Mouse (Mus musculus) right cerebral cortex, postnatal 25 days (tissue): ENCODE data around the gene Ociad2.

Experiments used
- DNase-seq: peaks from one replicate; pipeline ENCODE4 v3.0.0; 2022

Ociad2 gene

DNA sequence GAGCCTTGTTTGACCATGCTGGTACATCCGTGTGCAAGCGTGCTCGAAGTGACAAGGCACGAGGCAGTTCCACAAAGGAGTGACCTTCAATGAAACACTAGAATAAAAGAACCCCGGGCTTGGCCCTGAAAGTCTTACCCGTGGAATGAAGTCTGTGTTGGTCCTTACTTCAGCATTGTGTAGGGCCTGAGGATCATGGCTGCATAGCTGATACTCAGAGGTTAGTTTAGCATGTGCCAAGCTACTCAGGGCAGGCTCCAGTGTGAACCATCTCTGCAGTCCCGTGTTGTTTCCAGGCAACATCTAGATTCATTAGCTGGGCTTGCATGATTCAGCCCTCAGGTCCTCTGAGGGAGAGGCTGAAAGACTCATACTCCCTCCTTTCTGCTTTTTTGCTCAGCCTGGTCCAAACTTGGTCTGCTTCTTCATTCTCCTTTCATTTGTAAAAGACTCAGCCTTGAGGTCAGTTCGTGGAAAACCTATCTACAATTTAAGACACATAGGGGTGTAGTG lies at the start of gene Ociad2:
TSS of gene Ociad2 (minus strand) at position 306 of the 513 bp plus-strand sequence.
- DNase-seq = no peak

DNA sequence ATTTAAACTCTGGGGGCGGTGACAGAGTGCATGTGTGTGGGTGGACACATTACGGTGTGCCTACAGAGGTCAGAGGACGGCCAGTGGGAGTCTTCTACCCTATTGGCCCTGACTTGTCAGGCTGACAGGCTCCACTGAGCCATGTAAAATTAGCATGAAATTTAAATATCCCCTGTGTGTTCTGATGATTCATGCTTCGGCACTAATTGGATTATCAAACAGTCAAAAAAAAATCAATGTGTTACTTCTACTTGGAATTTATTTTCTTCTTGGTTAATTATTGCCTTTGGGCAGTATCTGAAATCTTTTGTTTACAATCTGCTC lies 42.8 kb upstream of the Ociad2 start:
- DNase-seq = no peak

DNA sequence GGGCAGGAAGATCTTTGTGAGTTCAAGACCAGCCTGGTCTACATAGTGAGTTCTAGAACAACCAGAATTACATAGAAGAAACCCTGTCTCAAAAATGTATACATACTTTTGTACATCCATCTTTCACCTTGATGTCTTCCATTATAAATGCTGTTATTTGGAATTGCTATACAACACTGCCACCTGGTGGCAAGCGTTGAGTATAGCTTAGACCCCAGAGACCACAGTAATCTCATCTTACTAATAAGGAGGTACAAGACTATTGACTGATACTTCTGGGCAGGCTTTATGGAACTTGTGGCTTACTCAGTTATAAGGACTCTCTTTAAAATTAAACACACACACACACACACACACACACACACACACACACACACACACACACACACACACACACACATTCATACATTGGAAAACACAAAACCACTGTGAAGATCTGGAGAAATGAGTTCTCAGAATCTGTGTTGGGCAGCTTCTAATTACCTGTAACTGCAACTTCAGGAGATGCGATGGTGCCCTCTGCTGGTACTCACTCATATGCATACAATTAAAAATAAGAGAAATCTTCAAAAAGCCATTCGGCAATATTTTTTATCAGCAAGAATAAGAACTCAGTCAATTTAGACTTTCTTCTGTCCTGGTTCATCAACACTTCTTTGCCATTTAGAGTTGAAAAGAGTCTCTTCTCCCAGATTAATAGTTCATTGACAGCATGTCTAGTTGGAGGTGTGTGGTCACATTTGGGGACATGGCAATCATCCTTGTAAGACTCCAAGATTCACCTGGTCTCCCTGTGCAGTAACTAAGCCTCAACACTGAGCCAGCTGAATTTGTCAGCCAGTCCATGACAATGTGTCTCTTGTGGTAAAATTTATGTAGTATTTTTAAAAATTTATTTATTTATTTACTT lies 42.2 kb upstream of the Ociad2 start:
- peak; percentile 61 for DNase-seq

- no peak for DNase-seq
Observed at GRCm38 (mm10) chr5:73381976-73382540, 41.2 kb upstream of the Ociad2 start.

GRCm38 (mm10) chr5:73381510-73381909 lies 40.7 kb upstream of the Ociad2 start:
- DNase-seq = no peak

GRCm38 (mm10) chr5:73380829-73381228 lies 40.0 kb upstream of the Ociad2 start:
- no peak for DNase-seq

DNA sequence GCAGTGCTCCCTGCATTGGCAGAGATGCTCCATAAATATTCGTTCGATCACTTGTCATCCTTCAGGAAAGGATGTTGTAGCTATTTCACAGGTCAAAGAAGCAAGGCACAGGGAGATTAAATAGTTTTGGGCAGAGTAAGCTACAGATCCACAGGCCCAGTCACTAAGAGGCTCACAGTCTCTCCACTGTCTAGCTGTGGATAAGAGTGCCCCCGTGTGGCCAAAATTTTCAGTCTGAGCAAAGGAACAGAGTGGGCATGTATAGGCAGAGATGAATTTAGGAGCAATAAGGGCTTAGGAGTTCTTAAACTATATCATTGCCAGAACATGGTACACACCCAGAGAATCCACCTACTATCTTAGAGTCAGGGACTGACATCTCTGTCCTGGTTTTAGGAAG lies 39.1 kb upstream of the Ociad2 start:
- peak; percentile 81 for DNase-seq

DNA sequence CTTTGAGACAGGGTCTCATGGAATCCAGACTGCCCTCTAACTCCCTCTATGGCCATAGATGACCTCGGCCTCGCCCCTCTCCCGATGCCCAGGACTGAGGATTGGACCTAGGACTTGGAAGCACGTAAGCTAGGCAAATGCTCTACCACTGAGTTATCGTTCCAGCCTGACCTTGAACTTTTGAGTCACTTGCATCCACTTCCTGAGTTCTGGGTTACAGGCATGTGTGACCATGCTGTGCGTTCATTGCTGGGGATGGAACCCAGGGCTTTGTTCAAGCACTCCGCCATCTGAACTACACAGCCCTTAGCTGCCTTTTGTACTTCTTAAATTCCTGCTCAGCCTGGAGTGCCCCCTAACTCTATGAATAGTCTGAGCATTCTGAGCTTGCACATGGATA lies 35.7 kb upstream of the Ociad2 start:
- no peak for DNase-seq

- no peak for DNase-seq
Observed at GRCm38 (mm10) chr5:73376041-73376440, 35.2 kb upstream of the Ociad2 start.

DNA sequence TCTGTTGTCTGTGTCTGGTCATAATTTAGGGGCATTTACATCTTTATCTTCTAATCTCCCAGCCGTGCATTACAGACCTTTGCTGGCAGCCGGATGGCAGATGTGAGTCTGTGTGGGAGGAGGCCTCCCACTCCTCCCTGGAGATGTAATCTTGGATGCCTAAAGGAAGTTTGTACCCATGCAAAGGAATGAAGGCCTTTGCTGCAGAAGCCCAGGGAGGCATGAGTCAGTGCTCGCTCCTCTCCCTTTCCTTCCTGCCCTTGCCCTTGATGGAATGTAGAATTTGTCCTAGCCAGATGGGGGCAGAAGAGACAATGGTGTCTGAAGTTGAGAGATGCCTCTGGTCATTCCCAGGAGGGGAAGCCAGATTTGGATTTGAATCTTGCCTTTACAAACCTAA lies 32.4 kb upstream of the Ociad2 start:
- no peak for DNase-seq

DNA sequence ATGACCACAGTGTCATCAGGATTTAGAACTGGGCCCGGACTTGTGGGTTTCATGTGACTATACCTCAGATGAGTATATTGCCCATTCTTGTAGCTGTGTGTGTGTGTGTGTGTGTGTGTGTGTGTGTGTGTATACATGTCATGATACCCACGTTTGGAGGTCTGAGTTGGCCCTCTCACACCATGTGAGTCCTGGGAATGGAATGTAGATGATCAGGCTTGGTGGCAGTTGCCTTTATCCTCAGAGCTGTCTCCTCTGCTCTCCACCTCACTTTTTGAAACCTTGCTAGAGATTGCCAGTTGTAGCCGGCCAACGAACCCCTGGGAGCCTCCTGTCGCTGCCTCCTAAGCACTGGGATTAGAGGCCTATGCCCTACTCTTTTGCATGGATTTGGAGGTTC lies 31.8 kb upstream of the Ociad2 start:
- no peak for DNase-seq

DNA sequence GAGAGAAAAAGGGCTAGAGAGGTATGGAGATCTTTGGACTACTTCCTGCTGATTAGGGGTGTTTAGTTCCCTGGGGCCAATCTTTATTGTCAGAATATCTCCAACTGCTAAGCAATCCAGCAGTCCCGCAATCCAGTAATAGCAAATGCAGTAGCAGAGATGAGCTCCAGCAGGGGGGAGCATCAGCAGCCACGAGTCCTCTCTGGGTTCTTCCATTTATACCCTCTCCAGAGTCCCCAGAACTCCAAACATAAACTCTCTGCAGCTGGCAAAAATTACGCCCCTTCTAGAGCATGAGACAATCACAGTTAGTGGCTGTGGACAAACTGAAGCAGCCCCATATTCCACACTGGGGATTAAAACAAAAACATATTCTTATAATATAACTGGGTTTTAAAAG lies 28.9 kb upstream of the Ociad2 start:
- no peak for DNase-seq

DNA sequence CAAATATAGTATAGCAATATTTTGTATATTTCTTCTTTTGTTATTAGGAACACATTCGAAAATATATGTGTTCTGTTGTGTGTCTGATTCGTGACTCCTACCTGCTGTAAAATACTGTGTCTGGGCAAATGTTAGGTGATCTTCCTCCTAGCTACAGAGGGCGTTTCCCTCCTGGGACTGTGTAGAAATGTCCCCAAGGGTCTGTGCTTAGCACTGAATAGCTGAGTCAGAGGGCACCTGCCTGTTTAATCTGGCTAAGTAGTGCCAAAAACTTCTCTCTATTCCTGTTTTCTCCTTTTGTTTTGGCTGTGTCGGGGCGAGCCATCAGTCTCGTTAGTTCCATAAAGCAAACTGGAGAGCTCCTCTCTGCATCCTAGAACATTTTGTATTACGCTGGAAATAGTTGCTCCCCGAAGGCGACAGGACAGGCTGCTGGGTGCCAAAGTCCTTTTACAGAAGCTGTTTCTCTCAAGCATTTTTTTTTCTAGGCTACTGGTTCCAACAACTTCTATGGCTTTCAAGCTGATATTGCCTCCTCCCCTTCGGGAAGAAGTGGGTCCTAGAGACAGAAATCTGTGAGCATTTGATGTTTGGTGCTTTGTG lies 28.1 kb upstream of the Ociad2 start:
- no peak for DNase-seq

DNA sequence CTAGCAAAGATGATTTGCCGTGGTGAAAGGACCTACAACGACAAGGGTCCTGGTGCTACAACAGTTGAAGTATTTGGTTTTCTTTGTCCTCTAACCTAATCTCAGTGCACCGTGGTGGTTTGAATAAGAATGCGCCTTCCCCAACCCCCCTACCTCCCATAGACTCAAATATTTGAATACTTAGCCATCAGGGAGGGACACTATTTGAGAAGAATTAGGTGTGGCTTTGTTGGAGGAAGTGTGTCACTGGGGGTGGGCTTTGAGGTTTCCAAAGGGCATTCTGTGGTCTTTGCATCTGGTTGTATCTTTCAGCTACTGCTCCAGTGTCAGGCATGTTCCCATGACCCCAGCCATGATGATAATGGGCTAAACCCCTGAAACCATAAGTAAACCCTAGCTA lies 27.1 kb upstream of the Ociad2 start:
- no peak for DNase-seq

DNA sequence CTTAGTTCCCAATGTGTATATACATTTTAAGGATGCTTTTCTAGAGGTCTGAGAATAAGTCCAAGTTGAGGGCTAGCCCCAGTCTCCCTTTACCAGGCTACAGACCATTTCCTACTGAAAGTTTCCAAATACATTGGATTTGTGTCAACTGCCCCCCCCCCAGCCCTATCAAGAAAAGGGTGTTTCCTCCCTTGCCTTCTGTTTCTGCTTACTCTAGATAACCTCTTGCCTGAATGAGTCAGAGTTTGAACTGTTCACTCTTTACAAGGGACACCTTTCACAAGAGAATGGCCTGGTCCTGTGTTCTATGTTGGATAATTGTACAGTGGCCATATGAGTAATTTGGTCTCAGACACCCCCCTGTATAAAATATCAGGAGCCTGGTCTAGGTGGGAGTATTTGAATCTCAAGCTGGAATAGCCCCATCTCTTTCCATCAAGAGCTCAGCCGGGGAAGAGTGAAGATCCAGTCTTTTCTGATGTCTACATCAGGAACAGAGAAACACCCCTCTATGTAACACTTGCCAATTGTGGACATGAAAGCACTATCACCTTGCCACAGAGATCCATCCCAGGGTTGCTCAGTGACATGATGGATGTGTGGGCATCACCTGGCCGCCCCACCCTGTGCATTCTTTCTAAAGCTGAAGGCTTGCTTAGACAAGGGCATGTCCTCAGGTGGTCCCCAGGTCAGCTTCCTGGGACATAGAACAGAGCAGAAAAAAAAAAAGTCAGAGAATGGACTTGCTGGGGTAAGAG lies 23.5 kb upstream of the Ociad2 start:
- DNase-seq = no peak

DNA sequence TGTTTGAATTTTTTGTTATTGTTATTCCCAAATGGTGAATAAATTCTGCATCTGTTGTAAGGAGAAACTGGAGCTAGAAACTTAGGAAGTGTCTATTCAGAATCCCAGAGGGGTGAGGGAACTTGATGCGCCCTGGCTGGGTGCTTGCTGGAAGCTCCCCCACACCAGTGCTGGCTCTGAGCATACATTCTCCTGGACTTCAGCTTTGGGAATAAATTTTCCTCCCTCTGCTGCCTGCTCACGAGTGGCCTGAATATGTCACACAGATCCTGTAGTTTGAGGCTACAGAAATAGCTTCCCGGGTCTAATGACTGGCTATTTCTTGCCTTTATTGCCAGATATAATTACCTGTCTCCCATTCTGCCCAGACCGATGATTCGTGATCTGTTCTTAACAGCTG lies 22.0 kb upstream of the Ociad2 start:
- DNase-seq = no peak

DNA sequence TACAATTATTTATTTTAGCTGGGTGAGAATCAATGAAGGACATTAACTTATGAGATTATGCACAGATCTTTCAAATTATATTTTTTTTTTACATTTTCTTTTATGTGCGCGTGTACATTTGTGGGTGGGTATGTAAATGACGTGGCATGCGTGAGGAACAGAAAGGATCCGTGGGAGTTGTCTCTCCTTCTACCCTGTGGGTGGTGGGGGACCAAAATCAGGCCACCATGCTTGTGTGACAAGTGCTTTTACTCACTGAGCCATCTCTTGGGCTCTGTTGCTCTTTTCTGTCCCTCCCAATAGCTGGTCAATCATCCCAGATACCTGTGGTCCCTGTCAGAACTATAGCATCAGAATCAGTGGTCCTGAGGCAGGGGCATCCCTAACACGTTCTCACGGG lies 21.5 kb upstream of the Ociad2 start:
- no peak for DNase-seq

DNA sequence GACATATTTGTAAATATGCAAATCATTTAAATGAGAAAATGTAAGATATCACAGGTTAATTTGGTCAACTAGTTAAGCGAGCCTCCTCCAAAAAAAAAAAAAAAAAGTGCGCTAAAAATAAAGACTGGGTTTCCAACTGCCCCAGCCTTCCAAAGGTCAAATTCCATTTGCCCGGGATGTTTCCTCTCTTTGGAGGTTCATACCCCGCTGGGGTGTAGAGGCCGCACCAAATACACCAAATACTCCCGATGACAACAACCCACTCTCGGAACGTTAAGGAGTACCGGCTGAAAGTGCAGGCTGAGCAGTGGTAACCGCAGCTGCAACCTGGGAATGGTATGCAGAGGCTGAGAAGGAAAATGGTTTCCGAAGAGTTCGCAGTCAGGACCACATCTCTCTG lies 19.4 kb upstream of the Ociad2 start:
- DNase-seq = no peak

GRCm38 (mm10) chr5:73359752-73360141 lies 18.9 kb upstream of the Ociad2 start:
- peak; percentile 66 for DNase-seq

DNA sequence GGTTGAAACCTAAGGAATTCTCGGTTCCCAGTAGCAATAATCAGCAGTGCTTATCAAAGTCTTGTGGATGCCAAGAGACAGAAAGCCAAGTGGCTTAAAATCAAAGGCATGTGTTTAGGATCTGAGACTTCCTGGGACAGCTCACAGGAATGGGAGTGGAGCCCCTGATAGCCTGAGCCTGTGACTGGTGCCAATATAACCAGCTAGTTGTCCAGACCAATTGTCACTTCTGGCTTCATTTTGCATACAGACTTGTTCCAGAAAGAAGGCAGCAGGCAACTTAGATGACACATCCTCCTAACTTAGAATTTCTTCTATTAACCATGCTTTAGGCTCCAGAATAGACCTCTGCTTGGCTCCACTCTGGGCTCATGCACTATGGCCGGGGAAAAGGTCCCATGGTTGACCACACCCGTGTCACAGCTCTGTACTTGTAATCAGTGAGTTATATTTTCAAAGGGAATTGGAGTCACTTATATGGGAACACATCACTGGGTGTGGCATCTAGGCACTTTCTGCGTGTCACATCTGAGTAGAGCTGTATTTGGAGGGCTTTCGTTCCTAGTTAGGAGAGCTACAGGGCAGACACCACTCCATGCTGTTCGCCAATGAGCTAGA lies 18.4 kb upstream of the Ociad2 start:
- no peak for DNase-seq

GRCm38 (mm10) chr5:73355393-73355792 lies 14.6 kb upstream of the Ociad2 start:
- DNase-seq = no peak

DNA sequence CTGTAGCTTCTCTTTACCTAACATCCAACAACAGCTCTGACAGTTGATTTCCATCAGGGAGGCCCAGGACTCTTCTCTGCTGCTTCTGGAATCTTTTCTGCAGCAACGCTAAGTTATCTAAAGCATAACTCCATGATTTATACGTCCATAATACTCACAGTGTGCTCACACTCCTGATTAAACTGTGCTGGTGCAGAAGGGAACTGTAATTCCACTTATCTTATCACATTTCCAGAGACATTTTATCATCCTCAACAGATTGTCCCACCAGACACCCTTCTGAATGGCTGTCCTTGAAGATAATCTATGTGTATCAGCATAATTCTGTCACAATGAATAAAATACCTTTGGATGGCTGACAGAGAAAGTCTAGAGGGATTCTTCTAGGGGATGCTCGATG lies 13.2 kb upstream of the Ociad2 start:
- DNase-seq = no peak

- DNase-seq = no peak
Observed at GRCm38 (mm10) chr5:73353519-73353918, 12.7 kb upstream of the Ociad2 start.
